Comparison of ENCODE assay signal across 10 mouse cellular contexts in the genomic region with DNA sequence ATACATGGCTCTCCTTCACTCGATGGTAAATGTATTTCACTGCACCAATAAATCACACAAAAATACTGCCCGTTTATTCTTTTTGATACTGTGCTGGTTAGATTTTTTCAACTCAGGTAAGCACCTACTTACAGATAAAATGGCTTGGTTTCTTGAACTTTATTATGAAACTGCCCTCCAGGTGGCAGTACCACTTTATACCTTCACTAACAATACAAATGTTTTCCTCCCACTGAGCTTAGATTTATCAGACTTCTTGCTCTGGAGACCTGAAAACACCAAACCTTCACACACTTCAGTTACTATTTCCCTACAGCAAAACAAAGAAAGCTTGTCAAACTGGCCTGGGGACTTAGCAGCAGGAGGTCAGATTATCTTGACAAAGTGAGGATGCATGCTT. TPM values are rescaled to one million over a fixed set of nuclear protein-coding genes. Genes with fewer than 3 reads are reported as not detected.
DNase-seq lines count a peak whose midpoint lies in the region; ATAC-seq and TF ChIP-seq lines count a peak whose summit lies in the region.
"Had no signal": no experiment of that assay in that cellular context is flagged by ENCODE, and none has a peak within 500 bp of the region (broad histone marks: within the 10 kb centered on the region; RNA-seq: fewer than 3 reads in every experiment).

No protein-coding gene starts in this region.

- H3K27ac ChIP-seq in forebrain, embryonic 14.5 days (ENCODE audit: low read depth, low read length): no peak overlapping the region
- no peak overlapping the region for H3K27ac ChIP-seq in forebrain, embryonic 10.5 days
- H3K27ac ChIP-seq in liver, adult 2 months (replicated peaks; ENCODE audit: insufficient read depth, low read depth, low read length): no peak overlapping the region
- H3K27ac ChIP-seq in liver, embryonic 12.5 days: no peak overlapping the region
- H3K27ac ChIP-seq in neural tube, embryonic 15.5 days (replicated peaks): no peak overlapping the region

- H3K36me3 ChIP-seq in forebrain, embryonic 14.5 days (ENCODE audit: control insufficient read depth, insufficient read depth, low read length): no peaks in the 10 kb centered on the region
- H3K36me3 ChIP-seq in forebrain, embryonic 10.5 days (replicated peaks): 0 out of 2 replicates have a peak, but pooled peaks cover 4% of the 10 kb centered on the region
- H3K36me3 ChIP-seq in liver, adult 2 months (ENCODE audit: control insufficient read depth, insufficient read depth, low read length): no peaks in the 10 kb centered on the region
- no peaks in the 10 kb centered on the region for H3K36me3 ChIP-seq in liver, embryonic 12.5 days
- no peaks in the 10 kb centered on the region for H3K36me3 ChIP-seq in neural tube, embryonic 15.5 days

- peak; percentile 32 for DNase-seq in forebrain, embryonic 14.5 days (ENCODE audit: low spot score)
- no peak for DNase-seq in forebrain, embryonic 10.5 days (ENCODE audit: extremely low spot score, low spot score)
- peak; percentile 34 for DNase-seq in liver, adult 2 months (ENCODE audit: extremely low read depth, low read depth, low spot score)
- DNase-seq in ZHBTc4 (ENCODE audit: low read depth, low spot score): peak; percentile 41
- DNase-seq in urinary bladder, postnatal 14 days (ENCODE audit: low spot score): no peak

- H3K9me3 ChIP-seq in forebrain, embryonic 14.5 days (replicated peaks; ENCODE audit: control insufficient read depth, low read length): no peaks in the 10 kb centered on the region
- H3K9me3 ChIP-seq in forebrain, embryonic 10.5 days: no peaks in the 10 kb centered on the region
- H3K9me3 ChIP-seq in liver, embryonic 12.5 days (replicated peaks): no peaks in the 10 kb centered on the region
- H3K9me3 ChIP-seq in neural tube, embryonic 15.5 days (replicated peaks): no peaks in the 10 kb centered on the region
- H3K9me3 ChIP-seq: G1E had no signal

- no peak overlapping the region for H3K4me2 ChIP-seq in forebrain, embryonic 14.5 days (ENCODE audit: low read length)
- H3K4me2 ChIP-seq in liver, embryonic 12.5 days: no peak overlapping the region
- no peak overlapping the region for H3K4me2 ChIP-seq in neural tube, embryonic 15.5 days

- no peak overlapping the region for H3K9ac ChIP-seq in forebrain, embryonic 14.5 days (ENCODE audit: low read length)
- no peak overlapping the region for H3K9ac ChIP-seq in liver, adult 2 months (ENCODE audit: low read depth, low read length)
- no peak overlapping the region for H3K9ac ChIP-seq in liver, embryonic 12.5 days
- H3K9ac ChIP-seq in neural tube, embryonic 15.5 days (replicated peaks): no peak overlapping the region

- no peak overlapping the region for H3K4me3 ChIP-seq in forebrain, embryonic 14.5 days (ENCODE audit: low read depth, low read length)
- H3K4me3 ChIP-seq in forebrain, embryonic 10.5 days: no peak overlapping the region
- no peak overlapping the region for H3K4me3 ChIP-seq in liver, adult 2 months (ENCODE audit: insufficient read depth, low read depth, low read length)
- no peak overlapping the region for H3K4me3 ChIP-seq in liver, embryonic 12.5 days
- no peak overlapping the region for H3K4me3 ChIP-seq in neural tube, embryonic 15.5 days (replicated peaks)
- H3K4me3 ChIP-seq: myocyte had no signal

- ATAC-seq in forebrain, embryonic 14.5 days: no peak
- no peak for ATAC-seq in liver, embryonic 12.5 days
- peak; percentile 38; the same call in 1 of the 2 replicates for ATAC-seq in megakaryocyte progenitor cell, adult 5-6 weeks (replicated peaks; ENCODE audit: poor library complexity)
- ATAC-seq in neural tube, embryonic 15.5 days (ENCODE audit: low FRiP score): no peak

- H3K27me3 ChIP-seq in forebrain, embryonic 14.5 days (replicated peaks; ENCODE audit: control insufficient read depth, insufficient read depth, low read length): no peaks in the 10 kb centered on the region
- H3K27me3 ChIP-seq in forebrain, embryonic 10.5 days (ENCODE audit: poor library complexity, severe bottlenecking): no peaks in the 10 kb centered on the region
- no peaks in the 10 kb centered on the region for H3K27me3 ChIP-seq in liver, adult 2 months (ENCODE audit: control insufficient read depth, insufficient read depth, low read length)
- H3K27me3 ChIP-seq in liver, embryonic 12.5 days (replicated peaks): no peaks in the 10 kb centered on the region
- H3K27me3 ChIP-seq in neural tube, embryonic 15.5 days (replicated peaks): no peaks in the 10 kb centered on the region

- peak; percentile 24; the same call in 1 of the 2 replicates for TF ChIP-seq CTCF in liver, adult 2 months (IDR thresholded peaks at IDR 0.05; ENCODE audit: low read depth, low read length)

- WGBS in forebrain, embryonic 14.5 days: 62% methylated on average over 2 of the region's 2 CpGs
- WGBS in forebrain, embryonic 10.5 days: 68% methylated on average over 2 of the region's 2 CpGs
- WGBS in liver, adult 2 months: 58% methylated on average over 2 of the region's 2 CpGs
- WGBS in liver, embryonic 12.5 days (ENCODE audit: insufficient replicate concordance): 57% methylated on average over 2 of the region's 2 CpGs
- WGBS in neural tube, embryonic 15.5 days: 73% methylated on average over 2 of the region's 2 CpGs

- TF ChIP-seq POLR2A in liver, adult 2 months (IDR thresholded peaks at IDR 0.05; ENCODE audit: extremely low read depth, insufficient read depth, low read length): no peak

- H3K4me1 ChIP-seq in forebrain, embryonic 14.5 days (ENCODE audit: control insufficient read depth, insufficient read depth, low read length): peaks cover 8% of the 10 kb centered on the region
- peaks cover 24% of the 10 kb centered on the region for H3K4me1 ChIP-seq in forebrain, embryonic 10.5 days
- peaks cover 8% of the 10 kb centered on the region for H3K4me1 ChIP-seq in liver, adult 2 months (ENCODE audit: control insufficient read depth, insufficient read depth, low read length)
- H3K4me1 ChIP-seq in liver, embryonic 12.5 days: peaks cover 22% of the 10 kb centered on the region
- peaks cover 26% of the 10 kb centered on the region for H3K4me1 ChIP-seq in neural tube, embryonic 15.5 days

- H3K79me2 ChIP-seq in liver, adult 2 months (ENCODE audit: control insufficient read depth, insufficient read depth, low read length): peaks cover 16% of the 10 kb centered on the region

RNA-seq across cellular contexts. Expression of a gene that starts 20.2 kb away (rescaled TPM):
- 54.2 and 64.3 TPM in 2 replicates for polyA plus RNA-seq in forebrain, embryonic 14.5 days (2014; fragmentation: Nextera tagmentation; extraction: Ambion mirVana)
- polyA plus RNA-seq in forebrain, embryonic 10.5 days (2016; fragmentation: Nextera tagmentation; extraction: Ambion mirVana): 26.7 and 27.9 TPM in 2 replicates
- total RNA-seq in liver, adult 2 months (2014; rRNA removed): 17.7 and 20.0 TPM in 2 replicates
- polyA plus RNA-seq in liver, adult 2 months (2012; rRNA removed): 4.1 and 6.3 TPM in 2 replicates
- 7.7 and 9.1 TPM in 2 replicates for polyA plus RNA-seq in liver, embryonic 12.5 days (2016; fragmentation: Nextera tagmentation; extraction: Ambion mirVana)
- total RNA-seq in megakaryocyte progenitor cell, adult 5-6 weeks (2015): 16.3 and 25.2 TPM in 2 replicates
- total RNA-seq in megakaryocyte progenitor cell, adult 5-6 weeks (2017): 15.9 and 21.5 TPM in 2 replicates
- polyA plus RNA-seq in neural tube, embryonic 15.5 days (2015; fragmentation: Nextera tagmentation; extraction: Ambion mirVana): 49.0 and 53.5 TPM in 2 replicates

Comparison
In these comparisons a context has a peak if more than half of its experiments do, and no peak if none do; other contexts are left out.
1. DNase-seq: peak in forebrain, embryonic 14.5 days (single experiment), liver, adult 2 months (single experiment) and ZHBTc4 (single experiment); none in forebrain, embryonic 10.5 days (single experiment) and urinary bladder, postnatal 14 days (single experiment).